10 mouse cellular contexts compared by ENCODE assay signal in the genomic region with DNA sequence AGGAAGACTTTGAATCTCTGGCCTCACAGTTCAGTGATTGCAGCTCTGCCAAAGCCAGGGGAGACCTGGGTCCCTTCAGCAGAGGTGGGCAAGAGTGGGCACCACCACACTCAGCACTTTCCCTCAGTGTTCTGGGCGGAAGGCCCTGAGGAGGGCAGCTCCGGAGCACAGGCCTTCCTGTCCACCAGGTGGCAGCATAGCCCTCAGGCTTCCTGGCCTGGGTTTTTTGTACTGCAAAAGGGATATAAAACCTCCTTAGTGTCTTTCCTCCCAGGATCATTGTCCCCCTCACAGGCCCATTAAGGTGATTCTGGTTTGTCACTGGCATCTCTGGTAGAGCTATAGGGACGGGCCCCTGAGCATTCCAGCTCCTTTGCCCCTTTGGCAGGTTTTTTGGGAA. TPM values are rescaled to one million over a fixed set of nuclear protein-coding genes. Genes with fewer than 3 reads are reported as not detected.
DNase-seq lines count a peak whose midpoint lies in the region; ATAC-seq and TF ChIP-seq lines count a peak whose summit lies in the region.
"Had no signal": no experiment of that assay in that cellular context is flagged by ENCODE, and none has a peak within 500 bp of the region (broad histone marks: within the 10 kb centered on the region; RNA-seq: fewer than 3 reads in every experiment).

No protein-coding gene starts in this region.

- H3K9ac ChIP-seq in forebrain, embryonic 15.5 days (replicated peaks), result no peak overlapping the region
- no peak overlapping the region for H3K9ac ChIP-seq in limb, embryonic 14.5 days (ENCODE audit: low read depth, low read length, severe bottlenecking)
- H3K9ac ChIP-seq: embryonic facial prominence, embryonic 12.5 days had no signal

- no peaks in the 10 kb centered on the region for H3K9me3 ChIP-seq in forebrain, embryonic 15.5 days
- H3K9me3 ChIP-seq in limb, embryonic 14.5 days (ENCODE audit: control insufficient read depth, low read length), result no peaks in the 10 kb centered on the region
- H3K9me3 ChIP-seq: embryonic facial prominence, embryonic 12.5 days; megakaryocyte, embryonic 14.5 days had no signal

- H3K27ac ChIP-seq in forebrain, embryonic 15.5 days (replicated peaks), result peak overlapping the region; percentile 85
- H3K27ac ChIP-seq in limb, embryonic 14.5 days (replicated peaks; ENCODE audit: low read depth, low read length), result no peak overlapping the region
- H3K27ac ChIP-seq: embryonic facial prominence, embryonic 12.5 days had no signal

- H3K4me1 ChIP-seq in forebrain, embryonic 15.5 days, result peaks cover 47% of the 10 kb centered on the region
- no peaks in the 10 kb centered on the region for H3K4me1 ChIP-seq in limb, embryonic 14.5 days (ENCODE audit: control insufficient read depth, insufficient read depth, low read length)
- H3K4me1 ChIP-seq: embryonic facial prominence, embryonic 12.5 days had no signal

- H3K4me3 ChIP-seq in forebrain, embryonic 15.5 days, result no peak overlapping the region
- no peak overlapping the region for H3K4me3 ChIP-seq in limb, embryonic 14.5 days (replicated peaks; ENCODE audit: low read length)
- H3K4me3 ChIP-seq: embryonic facial prominence, embryonic 12.5 days had no signal

- H3K36me3 ChIP-seq in forebrain, embryonic 15.5 days, result peaks cover 35% of the 10 kb centered on the region
- H3K36me3 ChIP-seq in limb, embryonic 14.5 days (ENCODE audit: control insufficient read depth, insufficient read depth, low read length), result peaks cover 62% of the 10 kb centered on the region

- peak; percentile 33; the same call in 1 of the 2 replicates for ATAC-seq in forebrain, embryonic 15.5 days (replicated peaks)
- ATAC-seq in limb, embryonic 14.5 days (ENCODE audit: low FRiP score, low read depth), result no peak

- H3K27me3 ChIP-seq in forebrain, embryonic 15.5 days, result no peaks in the 10 kb centered on the region
- H3K27me3 ChIP-seq in limb, embryonic 14.5 days (ENCODE audit: control insufficient read depth, insufficient read depth, low read length), result no peaks in the 10 kb centered on the region
- H3K27me3 ChIP-seq: embryonic facial prominence, embryonic 12.5 days; megakaryocyte, embryonic 14.5 days had no signal

- peak; percentile 86 to 89 for DNase-seq in left cerebral cortex, adult 18-20 months (ENCODE audit: low spot score in 2 of 2)
- no peak for DNase-seq in left cerebral cortex, adult 11 months (ENCODE audit: low spot score)
- DNase-seq in adrenal gland, postnatal 4 days (ENCODE audit: low spot score in 2 of 2), result peak; percentile 37 to 49
- DNase-seq in induced T-regulatory cell, adult 2 months (ENCODE audit: low read depth), result peak; percentile 76
- DNase-seq in limb, embryonic 14.5 days (ENCODE audit: low spot score), result peak; percentile 48
- DNase-seq in neural tube, embryonic 10.5 days (ENCODE audit: extremely low spot score, low spot score), result peak; percentile 71
- peak; percentile 87 for DNase-seq in testis, postnatal 10 days (ENCODE audit: low spot score)

- H3K4me2 ChIP-seq in forebrain, embryonic 15.5 days (replicated peaks), result no peak overlapping the region
- no peak overlapping the region for H3K4me2 ChIP-seq in limb, embryonic 14.5 days (replicated peaks; ENCODE audit: low read depth, low read length, severe bottlenecking)
- H3K4me2 ChIP-seq: embryonic facial prominence, embryonic 12.5 days had no signal

- WGBS in forebrain, embryonic 15.5 days, result 48% methylated on average over 3 of the region's 3 CpGs
- WGBS in limb, embryonic 14.5 days, result 61% methylated on average over 3 of the region's 3 CpGs

- TF ChIP-seq POLR2A in limb, embryonic 14.5 days (IDR thresholded peaks at IDR 0.05; ENCODE audit: borderline replicate concordance, extremely low read depth, insufficient read depth, insufficient read length), result no peak

RNA-seq across cellular contexts. Expression of gene Pin1, which starts 10.4 kb away (rescaled TPM):
- total RNA-seq in left cerebral cortex, adult 18-20 months (2021), result 10 to 100 TPM; 40.4 to 42.3 TPM
- 10 to 100 TPM; 23.4 to 23.6 TPM for total RNA-seq in adrenal gland, postnatal 4 days (2021)
- 62.4 and 64.9 TPM in 2 replicates for polyA plus RNA-seq in forebrain, embryonic 15.5 days (2015; fragmentation: Nextera tagmentation; extraction: Ambion mirVana)
- polyA plus RNA-seq in limb, embryonic 14.5 days (2012; rRNA removed), result 25.2 and 28.0 TPM in 2 replicates
- polyA plus RNA-seq in limb, embryonic 14.5 days (2014; fragmentation: Nextera tagmentation; extraction: Ambion mirVana), result 47.8 and 51.2 TPM in 2 replicates

RNA-seq across cellular contexts. Expression of gene Fbxl12, which starts 17.8 kb away (rescaled TPM):
- total RNA-seq in left cerebral cortex, adult 18-20 months (2021), result 10 to 100 TPM; 21.9 to 22.6 TPM
- 10 to 100 TPM; 31.6 to 32.7 TPM for total RNA-seq in adrenal gland, postnatal 4 days (2021)
- polyA plus RNA-seq in forebrain, embryonic 15.5 days (2015; fragmentation: Nextera tagmentation; extraction: Ambion mirVana), result 16.3 and 16.4 TPM in 2 replicates
- 41.5 and 52.8 TPM in 2 replicates for polyA plus RNA-seq in limb, embryonic 14.5 days (2012; rRNA removed)
- 11.9 and 12.9 TPM in 2 replicates for polyA plus RNA-seq in limb, embryonic 14.5 days (2014; fragmentation: Nextera tagmentation; extraction: Ambion mirVana)

RNA-seq across cellular contexts. Expression of gene Ubl5, which starts 19.6 kb away (rescaled TPM):
- total RNA-seq in left cerebral cortex, adult 18-20 months (2021), result 100 to 1,000 TPM; 310 to 319 TPM
- 100 to 1,000 TPM; 271 to 275 TPM for total RNA-seq in adrenal gland, postnatal 4 days (2021)
- 510 and 551 TPM in 2 replicates for polyA plus RNA-seq in forebrain, embryonic 15.5 days (2015; fragmentation: Nextera tagmentation; extraction: Ambion mirVana)
- polyA plus RNA-seq in limb, embryonic 14.5 days (2012; rRNA removed), result 229 and 475 TPM in 2 replicates
- 347 and 354 TPM in 2 replicates for polyA plus RNA-seq in limb, embryonic 14.5 days (2014; fragmentation: Nextera tagmentation; extraction: Ambion mirVana)
